Mouse (Mus musculus) heart, adult 2 months (tissue): Measurements from ENCODE around the gene Aars2.

Experiments used
- CTCF ChIP-seq: fragments of 200-600 bp; IDR thresholded peaks from 2 replicates; pipeline ENCODE4 v1.8.1; 2022; ENCODE audit warnings: antibody characterized with exemption, mild to moderate bottlenecking, moderate library complexity
- EP300 ChIP-seq: fragments of 200-500 bp; IDR thresholded peaks from 2 replicates; pipeline ENCODE4 v1.6.1; 2011; ENCODE audit warnings: low read depth, low read length, control low read depth; ENCODE audit not compliant: insufficient read depth
- POLR2A ChIP-seq: fragments of 200-500 bp; IDR thresholded peaks from 2 replicates; pipeline ENCODE4 v1.6.1; 2011; ENCODE audit warnings: mild to moderate bottlenecking, low read depth, low read length, control low read depth; ENCODE audit not compliant: insufficient read depth

DNA sequence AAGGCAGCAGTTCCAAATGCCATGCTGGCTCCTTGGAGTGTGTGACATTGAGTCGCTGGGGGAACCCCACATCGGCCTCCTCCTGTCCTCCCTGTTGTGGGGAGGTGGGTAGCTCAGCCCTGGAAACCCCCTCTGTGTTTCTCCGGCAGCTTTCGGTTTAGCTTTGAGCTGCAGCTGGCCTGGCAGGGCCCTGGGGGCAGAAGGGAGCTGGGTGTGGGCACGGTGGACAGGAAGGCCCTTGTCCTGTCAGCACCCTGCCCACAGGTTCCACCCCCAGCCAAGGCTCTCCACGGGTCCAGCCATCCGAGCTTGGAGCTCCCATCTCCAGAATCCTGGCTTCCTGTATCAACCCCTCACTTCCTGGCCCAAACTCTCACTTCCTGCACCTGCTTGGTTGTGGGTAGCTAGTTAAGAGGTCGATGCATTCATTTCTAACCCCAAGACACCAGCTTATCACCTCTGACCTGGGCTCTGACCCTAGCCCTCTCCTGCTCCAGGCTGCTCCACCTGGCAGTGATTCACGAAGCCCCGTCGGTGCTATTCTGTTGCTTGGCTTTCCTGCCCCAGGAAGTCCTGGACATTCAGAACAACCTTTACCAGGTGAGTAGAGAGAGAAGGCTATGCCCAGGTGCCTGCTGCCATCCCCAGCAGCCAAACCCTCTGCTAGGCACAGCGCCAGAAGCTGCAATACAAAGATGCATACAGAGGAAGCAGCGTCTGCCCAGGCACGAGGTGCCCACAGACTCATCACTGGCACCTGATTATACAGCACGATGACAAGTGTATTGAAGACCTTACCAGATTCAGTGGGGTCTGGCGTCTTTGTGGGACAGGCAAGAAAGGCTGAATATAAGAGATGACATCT lies 51.6 kb downstream of the Aars2 start:
- TF ChIP-seq CTCF (no peak), POLR2A (no peak), EP300 (no peak)
